Mouse (Mus musculus) embryonic fibroblast, embryonic 13.5 days (primary cell): ENCODE measurements around the gene Vgf. TPM values are rescaled to one million over a fixed set of nuclear protein-coding genes. Genes with fewer than 3 reads are reported as not detected.

Experiments
- H3K27ac ChIP-seq: 2 replicates; pipeline ENCODE4 v1.5.1; 2012; ENCODE audit warnings: low read length, control low read depth, inconsistent platforms; ENCODE audit not compliant: insufficient read depth
- H3K4me1 ChIP-seq: 2 replicates; pipeline ENCODE4 v1.6.1; 2011; ENCODE audit warnings: low read length; ENCODE audit not compliant: control insufficient read depth, insufficient read depth
- H3K4me3 ChIP-seq: 2 replicates; pipeline ENCODE4 v1.5.1; 2011; ENCODE audit warnings: mild to moderate bottlenecking, control low read depth, low read length; ENCODE audit not compliant: insufficient read depth
- CTCF ChIP-seq: IDR thresholded peaks from 2 replicates; pipeline ENCODE4 v1.5.1; 2011; ENCODE audit warnings: mild to moderate bottlenecking, control low read depth, low read length, moderate library complexity, borderline replicate concordance; ENCODE audit not compliant: insufficient read depth
- POLR2A ChIP-seq: IDR thresholded peaks from 2 replicates; pipeline ENCODE4 v1.6.1; 2011; ENCODE audit warnings: low read depth, mild to moderate bottlenecking, control low read depth, low read length, moderate library complexity
- polyA plus RNA-seq: library from polyadenylated mRNA; stranded (reverse); fragments of >200 nt; gene quantifications from 2 replicates; pipeline ENCODE4 v1.2.4, GENCODE M21; 2011; ENCODE audit warnings: low read depth; ENCODE audit not compliant: missing spikeins, insufficient read length

Vgf gene
- polyA plus RNA-seq: 2.1 and 3.8 TPM in 2 replicates

DNA sequence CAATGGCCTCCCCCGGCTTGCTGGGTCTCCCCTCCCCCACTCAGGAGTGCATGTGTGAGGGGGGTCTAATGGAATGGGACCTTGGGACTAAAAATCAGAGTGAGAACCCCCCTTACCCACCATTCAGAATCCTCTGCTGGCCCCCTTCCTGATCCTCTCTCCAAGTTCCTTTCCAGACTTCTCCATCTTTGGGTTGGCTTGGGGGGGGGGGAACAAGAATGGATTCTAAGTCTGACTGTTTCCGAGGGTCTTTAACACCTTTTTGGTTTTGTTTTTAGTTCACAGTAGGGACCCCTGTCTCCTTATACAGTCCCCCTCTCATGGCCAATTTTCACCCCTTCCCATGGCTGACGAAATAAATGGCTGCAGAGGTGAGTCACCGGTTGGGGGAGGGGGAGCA is at the start of gene Vgf:
Gene Vgf, plus strand, starts transcription at position 301 of the 400 bp plus-strand sequence.
- Histone ChIP-seq H3K4me3 (no peak within 1 kb of the TSS), H3K4me1 (0 out of 2 replicates have a peak, but pooled peaks cover 4% of the 10 kb centered on the region), H3K27ac (no peak within 1 kb of the TSS)
- TF ChIP-seq CTCF (no peak), POLR2A (no peak)

DNA sequence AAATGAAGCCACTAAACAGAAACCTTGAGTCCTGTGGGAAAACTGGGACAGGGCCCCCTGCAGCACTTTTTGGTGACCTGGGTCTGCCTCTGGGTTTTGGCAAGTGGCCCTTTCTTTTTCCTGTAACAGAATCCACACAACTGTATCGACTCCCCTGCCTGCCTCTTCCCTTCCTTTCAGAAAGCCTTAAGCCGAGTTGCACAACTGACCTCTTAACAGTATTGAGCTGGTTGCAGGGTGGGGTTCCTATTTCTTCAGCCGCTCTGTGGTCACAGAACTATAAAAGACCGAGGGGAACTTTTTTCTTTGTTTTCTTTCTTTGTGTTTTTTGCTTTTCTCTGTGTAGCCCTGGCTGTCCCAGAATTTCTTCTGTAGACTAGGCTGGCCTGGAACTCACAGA is 48.4 kb upstream of the Vgf start:
- H3K4me1 ChIP-seq: no peaks in the 10 kb centered on the region
- no peak overlapping the region for H3K4me3 ChIP-seq
- H3K27ac ChIP-seq: no peak overlapping the region
- TF ChIP-seq POLR2A (no peak), CTCF (no peak)

DNA sequence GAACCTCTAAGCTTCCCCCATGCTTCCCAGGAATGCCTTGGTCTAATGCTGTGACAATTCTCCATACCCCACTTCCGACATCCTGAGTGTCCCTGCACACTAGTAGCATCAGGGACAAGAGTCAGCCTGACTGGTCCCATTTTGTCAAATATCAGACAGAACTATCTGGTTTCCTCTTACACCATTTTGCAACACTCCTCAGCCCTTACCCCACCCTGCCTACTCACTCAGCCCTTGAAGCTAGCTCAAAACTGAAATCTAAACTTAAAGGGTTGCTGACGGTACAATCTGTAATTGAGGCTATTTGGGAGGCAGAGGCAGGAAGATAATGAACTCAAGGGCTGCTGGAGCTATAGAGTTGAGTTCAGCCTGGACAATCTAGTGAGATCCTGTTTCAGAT is 46.4 kb upstream of the Vgf start:
- no peak overlapping the region for H3K27ac ChIP-seq
- TF ChIP-seq CTCF: no peak
- TF ChIP-seq POLR2A: no peak
- no peaks in the 10 kb centered on the region for H3K4me1 ChIP-seq
- no peak overlapping the region for H3K4me3 ChIP-seq

DNA sequence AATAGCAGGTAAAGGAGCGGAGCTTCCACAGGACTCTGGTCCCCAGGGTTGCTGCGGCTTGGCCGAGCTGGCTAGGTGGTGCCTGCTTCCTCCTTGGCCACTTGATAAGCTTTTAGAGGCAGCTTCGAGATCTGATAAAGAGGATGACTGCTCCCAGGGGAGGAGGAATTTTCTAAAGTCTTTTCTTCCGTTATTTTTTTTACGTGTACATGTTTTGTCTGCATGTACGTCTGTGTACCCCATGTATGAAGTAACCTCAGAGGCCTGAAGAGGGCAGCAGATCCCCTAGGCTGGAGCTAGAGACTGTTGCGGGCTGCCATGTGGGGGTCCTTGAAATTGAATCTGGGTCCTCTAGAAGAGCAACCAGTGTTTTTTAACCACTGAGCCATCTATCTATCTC is 45.2 kb upstream of the Vgf start:
- no peaks in the 10 kb centered on the region for H3K4me1 ChIP-seq
- no peak overlapping the region for H3K4me3 ChIP-seq
- TF ChIP-seq POLR2A (no peak), CTCF (no peak)
- H3K27ac ChIP-seq: no peak overlapping the region

DNA sequence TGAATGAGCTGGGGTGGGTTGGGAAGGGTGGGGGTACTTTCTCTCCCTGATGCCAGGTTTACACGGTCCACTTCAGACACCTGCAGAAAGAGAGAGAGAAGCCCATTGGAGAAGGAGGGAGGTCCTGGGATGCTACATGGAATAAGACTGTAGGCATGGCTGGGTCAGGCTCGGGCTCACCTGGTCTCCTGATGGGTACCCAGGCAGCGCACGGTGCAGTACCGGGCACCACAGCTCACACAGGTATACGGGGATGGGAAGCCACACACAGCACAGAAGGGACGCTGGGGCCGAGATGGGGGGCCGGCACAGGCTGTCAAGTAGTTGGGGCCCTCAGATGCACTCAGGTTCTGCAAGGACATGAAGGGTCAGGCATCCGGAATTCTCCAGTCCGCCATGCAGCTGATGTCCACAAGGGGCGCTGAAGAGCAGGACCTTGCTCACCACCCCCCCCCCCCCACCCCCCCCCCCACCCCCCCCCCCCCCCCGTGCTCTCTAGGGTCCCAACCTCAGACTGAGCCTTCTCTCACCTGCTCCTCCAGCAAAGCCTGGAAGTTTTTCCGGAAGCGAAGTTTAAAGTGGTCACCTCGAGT is 43.8 kb upstream of the Vgf start:
- Histone ChIP-seq H3K4me1 (no peaks in the 10 kb centered on the region), H3K4me3 (no peak overlapping the region), H3K27ac (no peak overlapping the region)
- TF ChIP-seq CTCF (peak; percentile 68; the same call in 1 of the 2 replicates), POLR2A (no peak)

DNA sequence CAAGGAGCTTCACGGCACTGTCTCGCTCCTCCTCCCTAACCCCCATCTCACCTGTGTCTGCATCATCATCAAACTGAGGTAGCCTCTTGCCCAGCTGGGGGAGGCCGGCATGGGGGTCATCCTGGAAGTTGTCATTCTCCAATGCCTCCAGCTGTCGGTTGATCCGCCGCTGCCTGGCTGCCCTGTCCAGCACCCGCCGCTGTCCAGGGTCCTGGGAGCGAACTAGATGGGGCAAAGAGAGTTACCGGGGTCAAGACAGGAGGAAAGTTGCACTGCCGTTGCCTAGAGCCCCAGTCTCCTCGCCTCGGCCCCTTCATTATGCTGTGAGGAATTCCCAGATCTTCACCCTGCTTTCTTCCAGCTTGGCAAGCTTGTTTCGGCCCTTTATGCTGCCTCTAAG is 41.4 kb upstream of the Vgf start:
- TF ChIP-seq CTCF (no peak), POLR2A (no peak)
- Histone ChIP-seq H3K4me3 (no peak overlapping the region), H3K4me1 (no peaks in the 10 kb centered on the region), H3K27ac (no peak overlapping the region)

DNA sequence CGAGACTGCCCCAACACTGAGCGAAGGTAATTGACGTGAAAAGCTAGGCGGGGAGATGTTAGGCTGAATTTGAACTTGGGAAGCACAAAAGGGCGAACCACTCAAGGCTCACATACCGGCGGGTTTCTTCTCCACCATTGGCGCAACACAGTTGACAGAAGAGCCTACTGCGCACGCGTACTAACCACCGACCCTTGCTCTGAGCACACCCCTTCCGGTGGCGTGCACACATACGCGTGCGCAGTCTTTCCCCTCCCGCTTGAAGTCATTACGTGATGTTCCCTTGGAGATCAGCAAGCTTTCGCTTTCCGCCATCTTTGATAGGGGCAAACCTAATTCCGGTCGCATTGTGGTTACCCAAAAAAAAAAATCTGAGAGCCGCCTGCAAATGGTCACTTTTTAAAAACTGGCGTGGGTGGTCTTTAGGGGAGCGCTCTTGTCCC is 39.5 kb upstream of the Vgf start, which contains the start of gene Plod3:
Gene Plod3, plus strand, starts transcription at position 325 of the 443 bp plus-strand sequence.
- Histone ChIP-seq H3K4me1 (no peaks in the 10 kb centered on the region), H3K4me3 (peak within 1 kb of the TSS; percentile 81), H3K27ac (peak within 1 kb of the TSS; percentile 84)
- no peak for TF ChIP-seq CTCF
- peak; percentile 61 for TF ChIP-seq POLR2A

DNA sequence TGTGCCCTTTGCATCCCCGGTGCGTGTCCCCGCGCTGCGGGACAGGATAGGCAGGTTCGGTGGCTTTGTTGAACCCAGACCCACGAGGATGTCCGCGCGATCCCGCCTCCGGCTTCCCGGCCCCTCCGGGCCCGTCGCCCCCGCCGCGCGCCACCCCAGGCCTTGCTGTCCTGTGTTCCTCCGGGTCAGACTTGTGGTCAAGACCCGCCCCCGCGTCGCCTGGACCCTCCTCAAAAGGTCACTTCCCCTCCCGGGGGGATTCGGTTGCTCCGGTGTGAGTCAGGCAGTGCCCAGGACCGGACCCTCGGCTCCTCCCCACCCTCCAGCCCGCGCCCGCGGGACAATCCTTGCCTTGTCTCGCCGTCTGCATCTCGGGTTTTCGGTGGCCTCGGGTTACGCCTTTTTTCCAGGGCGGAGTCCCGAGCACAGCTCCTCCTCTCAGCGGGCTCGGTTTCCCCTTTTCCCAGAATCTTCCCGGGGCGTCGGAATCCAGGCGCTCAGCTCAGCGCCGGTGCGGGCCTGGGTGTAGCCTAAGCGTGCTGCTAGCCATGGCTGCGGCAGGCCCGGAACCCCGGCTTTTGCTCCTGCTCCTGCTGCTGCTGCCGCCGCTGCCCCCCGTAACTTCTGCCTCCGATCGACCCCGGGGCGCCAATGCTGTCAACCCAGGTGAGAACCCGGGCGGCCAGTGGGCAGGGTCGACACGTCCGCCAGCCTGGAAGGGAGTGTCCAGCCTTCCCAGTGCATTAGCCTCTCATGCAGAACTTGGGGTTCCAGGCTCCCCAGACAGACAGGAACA is 38.9 kb upstream of the Vgf start:
- Histone ChIP-seq H3K27ac (peak overlapping the region; percentile 84), H3K4me1 (no peaks in the 10 kb centered on the region), H3K4me3 (peak overlapping the region; percentile 81)
- TF ChIP-seq POLR2A (peak; percentile 82), CTCF (no peak)

DNA sequence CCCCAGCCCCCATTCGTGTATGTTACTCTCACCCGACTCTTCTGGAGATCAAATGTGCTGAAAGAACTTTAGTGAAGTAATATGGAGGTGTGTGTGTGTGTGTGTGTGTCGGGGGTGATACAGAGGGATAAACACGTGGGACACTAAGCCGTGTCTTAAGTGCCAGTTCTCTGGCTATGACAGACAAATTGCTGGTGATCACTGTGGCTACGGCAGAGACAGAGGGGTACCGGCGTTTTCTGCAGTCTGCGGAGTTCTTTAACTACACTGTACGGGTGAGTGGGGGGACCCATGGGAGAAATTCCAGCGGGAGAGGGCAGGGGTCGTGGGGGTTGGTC is 38.3 kb upstream of the Vgf start, which contains the start of gene Znhit1:
Gene Znhit1, minus strand, starts transcription at position 88 of the 338 bp plus-strand sequence.
- TF ChIP-seq CTCF (no peak), POLR2A (no peak)
- peak within 1 kb of the TSS; percentile 81 for H3K4me3 ChIP-seq
- H3K27ac ChIP-seq: peak within 1 kb of the TSS; percentile 84
- H3K4me1 ChIP-seq: no peaks in the 10 kb centered on the region

DNA sequence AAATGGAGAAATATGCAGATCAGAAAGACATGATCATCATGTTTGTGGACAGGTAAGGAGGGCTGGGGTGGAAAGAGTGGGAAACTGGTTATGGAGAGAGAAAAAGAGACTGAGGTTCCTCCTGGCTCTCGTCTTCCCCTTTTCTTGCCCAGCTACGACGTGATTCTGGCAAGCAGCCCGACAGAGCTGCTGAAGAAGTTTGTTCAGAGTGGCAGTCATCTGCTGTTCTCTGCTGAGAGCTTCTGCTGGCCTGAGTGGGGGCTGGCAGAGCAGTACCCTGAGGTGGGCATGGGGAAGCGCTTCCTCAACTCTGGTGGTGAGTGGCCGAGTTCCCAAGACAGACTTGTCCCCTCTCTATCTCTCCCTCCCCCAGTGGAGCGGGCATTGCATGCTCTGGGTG is 37.8 kb upstream of the Vgf start:
- H3K4me3 ChIP-seq: peak overlapping the region; percentile 81
- TF ChIP-seq POLR2A: no peak
- no peak for TF ChIP-seq CTCF
- H3K4me1 ChIP-seq: no peaks in the 10 kb centered on the region
- H3K27ac ChIP-seq: no peak overlapping the region
